ENCODE assay signal across 8 mouse cellular contexts in the genomic region with DNA sequence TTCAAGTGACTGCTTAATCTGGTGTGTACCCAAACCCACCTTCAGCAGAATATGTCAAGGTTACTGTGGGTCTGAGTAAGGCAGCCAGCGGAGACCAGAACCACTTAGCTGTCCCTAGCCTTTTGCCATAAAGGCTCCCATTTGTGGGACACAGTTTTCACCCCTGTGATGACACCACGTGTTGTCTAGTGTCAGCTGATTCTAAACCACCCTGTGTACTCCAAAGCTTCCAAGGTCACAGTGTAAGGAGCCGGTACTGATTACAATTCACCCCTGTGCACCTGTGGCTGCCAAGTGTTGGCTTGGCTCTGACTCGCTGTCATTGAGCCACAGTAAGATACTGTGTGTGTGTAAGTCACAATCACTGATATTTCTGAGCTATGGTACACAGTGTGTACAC. TPM values are rescaled to one million over a fixed set of nuclear protein-coding genes. Genes with fewer than 3 reads are reported as not detected.
DNase-seq lines count a peak whose midpoint lies in the region; ATAC-seq lines count a peak whose summit lies in the region.

No protein-coding gene starts in this region.

- H3K27ac ChIP-seq in embryonic facial prominence, embryonic 13.5 days = no peak overlapping the region
- H3K27ac ChIP-seq in midbrain, embryonic 16.5 days (ENCODE audit: low read length) = peak overlapping the region; percentile 85

- peak overlapping the region; percentile 94 for H3K4me3 ChIP-seq in embryonic facial prominence, embryonic 13.5 days
- H3K4me3 ChIP-seq in midbrain, embryonic 16.5 days (ENCODE audit: low read depth, low read length) = peak overlapping the region; percentile 95

- H3K4me2 ChIP-seq in embryonic facial prominence, embryonic 13.5 days = peak overlapping the region; percentile 66
- H3K4me2 ChIP-seq in midbrain, embryonic 16.5 days (ENCODE audit: low read length) = peak overlapping the region; percentile 81

- intact Hi-C loops in gastrocnemius, postnatal 14 days (cut with DNase I; ENCODE audit: low total_unique reads) = no loop called here
- intact Hi-C loops in heart, postnatal 10 days (cut with DNase I) = loop anchor here (10.0 kb wide), 1 partner anchor 526 kb away; no protein-coding TSS in a partner anchor

- peaks cover 6% of the 10 kb centered on the region for H3K4me1 ChIP-seq in embryonic facial prominence, embryonic 13.5 days
- H3K4me1 ChIP-seq in midbrain, embryonic 16.5 days (ENCODE audit: control insufficient read depth, insufficient read depth, low read length) = peaks cover 9% of the 10 kb centered on the region

- 0 out of 2 replicates have a peak, but pooled peaks cover 3% of the 10 kb centered on the region for H3K27me3 ChIP-seq in embryonic facial prominence, embryonic 13.5 days
- H3K27me3 ChIP-seq in midbrain, embryonic 16.5 days (ENCODE audit: control insufficient read depth, insufficient read depth, low read depth, low read length) = no peaks in the 10 kb centered on the region

- H3K9ac ChIP-seq in embryonic facial prominence, embryonic 13.5 days = peak overlapping the region; percentile 97
- peak overlapping the region; percentile 99 for H3K9ac ChIP-seq in midbrain, embryonic 16.5 days (ENCODE audit: low read depth, low read length)

- no peaks in the 10 kb centered on the region for H3K9me3 ChIP-seq in embryonic facial prominence, embryonic 13.5 days
- no peaks in the 10 kb centered on the region for H3K9me3 ChIP-seq in midbrain, embryonic 16.5 days (replicated peaks; ENCODE audit: control insufficient read depth, low read length, poor library complexity, severe bottlenecking)

- no peak for ATAC-seq in embryonic facial prominence, embryonic 13.5 days (ENCODE audit: insufficient number of reproducible peaks, insufficient read depth, low FRiP score, low TSS enrichment, low read depth)
- peak; percentile 36; the same call in 1 of the 2 replicates for ATAC-seq in midbrain, embryonic 16.5 days

- 59% methylated on average over 4 of the region's 4 CpGs for WGBS in embryonic facial prominence, embryonic 13.5 days
- WGBS in midbrain, embryonic 16.5 days = 46% methylated on average over 4 of the region's 4 CpGs

- peak; percentile 16 to 37 for DNase-seq in gastrocnemius, adult 8-10 months (ENCODE audit: low spot score in 2 of 2)
- DNase-seq in gastrocnemius, postnatal 14 days = no peak
- DNase-seq in adrenal gland, postnatal 10 days = peak; percentile 58
- DNase-seq in heart, postnatal 10 days = peak; percentile 55 to 69
- DNase-seq in kidney, postnatal 36 days = peak; percentile 57 to 78
- no peak for DNase-seq in urinary bladder, postnatal 4 days (ENCODE audit: low spot score in 2 of 2)

- peaks cover 31% of the 10 kb centered on the region for H3K36me3 ChIP-seq in embryonic facial prominence, embryonic 13.5 days
- peaks cover 17% of the 10 kb centered on the region for H3K36me3 ChIP-seq in midbrain, embryonic 16.5 days (ENCODE audit: control insufficient read depth, insufficient read depth, low read length)

RNA-seq across cellular contexts. Expression of gene Tmem106b, which starts 0.9 kb away (rescaled TPM):
- 10 to 100 TPM; 55.5 to 67.6 (median 59.1) TPM for total RNA-seq in gastrocnemius, adult 8-10 months (2022)
- total RNA-seq in gastrocnemius, postnatal 14 days (2021) = 10 to 100 TPM; 52.1 to 57.2 TPM
- total RNA-seq in adrenal gland, postnatal 10 days (2021) = 100 to 1,000 TPM; 144 to 157 TPM
- polyA plus RNA-seq in embryonic facial prominence, embryonic 13.5 days (2015; fragmentation: Nextera tagmentation; extraction: Ambion mirVana) = 30.0 and 39.3 TPM in 2 replicates
- total RNA-seq in heart, postnatal 10 days (2021) = 100 to 1,000 TPM; 123 to 128 TPM
- 36.2 and 46.2 TPM in 2 replicates for polyA plus RNA-seq in midbrain, embryonic 16.5 days (2015; fragmentation: Nextera tagmentation; extraction: Ambion mirVana)

Comparison
In these comparisons a context has a peak if more than half of its experiments do, and no peak if none do; other contexts are left out.
1. DNase-seq: peak in gastrocnemius, adult 8-10 months (2 of 2), adrenal gland, postnatal 10 days (single experiment), heart, postnatal 10 days (2 of 2) and kidney, postnatal 36 days (2 of 2); none in gastrocnemius, postnatal 14 days (single experiment) and urinary bladder, postnatal 4 days (0 of 2).